Mouse (Mus musculus) brain, embryonic 14.5 days (tissue): ENCODE measurements around the gene Hspbp1. TPM values are rescaled to one million over a fixed set of nuclear protein-coding genes. Genes with fewer than 3 reads are reported as not detected.

ENCODE experiments used
- DNase-seq: peaks from one replicate; pipeline ENCODE4 v3.0.0-alpha.2; 2011; ENCODE audit warnings: low read depth
- CTCF ChIP-seq: fragments of 200-500 bp; IDR thresholded peaks from 2 replicates; pipeline ENCODE4 v1.5.1; 2012; ENCODE audit warnings: inconsistent platforms, mild to moderate bottlenecking, moderate library complexity, borderline replicate concordance; ENCODE audit not compliant: insufficient read depth, insufficient read length; ENCODE audit errors: extremely low read depth
- POLR2A ChIP-seq: fragments of 200-500 bp; IDR thresholded peaks from 2 replicates; pipeline ENCODE4 v1.6.1; 2012; ENCODE audit warnings: mild to moderate bottlenecking, inconsistent platforms, borderline replicate concordance; ENCODE audit not compliant: poor library complexity, insufficient read depth, insufficient read length, severe bottlenecking; ENCODE audit errors: extremely low read depth
- polyA plus RNA-seq: library from polyadenylated mRNA; depleted of rRNA; stranded (reverse); fragments of >200 nt; gene quantifications from 2 replicates; pipeline ENCODE4 v1.2.3, GENCODE M21; 2012

Gene Hspbp1
- polyA plus RNA-seq, 1 experiment = 93.3 TPM

GRCm38 (mm10) chr7:4647291-4647690 lies 37.6 kb downstream of the Hspbp1 start:
- no peak for DNase-seq
- TF ChIP-seq CTCF (no peak), POLR2A (no peak)

- DNase-seq = no peak
- no peak for TF ChIP-seq POLR2A
- TF ChIP-seq CTCF = no peak
Measured at GRCm38 (mm10) chr7:4646806-4647205, 38.1 kb downstream of the Hspbp1 start.

- no peak for DNase-seq
- TF ChIP-seq CTCF = no peak
- TF ChIP-seq POLR2A = no peak
Measured at GRCm38 (mm10) chr7:4643225-4643624, 41.6 kb downstream of the Hspbp1 start.

GRCm38 (mm10) chr7:4641956-4642355 lies 42.9 kb downstream of the Hspbp1 start:
- DNase-seq = no peak
- no peak for TF ChIP-seq POLR2A
- TF ChIP-seq CTCF = no peak

- no peak for DNase-seq
- TF ChIP-seq POLR2A (no peak), CTCF (no peak)
Measured at GRCm38 (mm10) chr7:4641155-4641554, 43.7 kb downstream of the Hspbp1 start.

GRCm38 (mm10) chr7:4636179-4636578 lies 48.7 kb downstream of the Hspbp1 start:
- no peak for DNase-seq
- TF ChIP-seq CTCF = no peak
- no peak for TF ChIP-seq POLR2A

GRCm38 (mm10) chr7:4631031-4631430 lies 53.8 kb downstream of the Hspbp1 start, which contains the start of gene Tmem86b:
Gene Tmem86b (minus strand): TSS chr7:4631422.
- TF ChIP-seq POLR2A = no peak
- TF ChIP-seq CTCF = no peak
- no peak for DNase-seq

GRCm38 (mm10) chr7:4630198-4630597 lies 54.7 kb downstream of the Hspbp1 start:
- no peak for TF ChIP-seq CTCF
- TF ChIP-seq POLR2A = no peak
- no peak for DNase-seq

GRCm38 (mm10) chr7:4629586-4629985 lies 55.3 kb downstream of the Hspbp1 start:
- no peak for DNase-seq
- TF ChIP-seq POLR2A (no peak), CTCF (no peak)

- peak; percentile 4 for DNase-seq
- TF ChIP-seq CTCF (no peak), POLR2A (no peak)
Measured at GRCm38 (mm10) chr7:4625928-4626327, 58.9 kb downstream of the Hspbp1 start.

GRCm38 (mm10) chr7:4624343-4624742 lies 60.5 kb downstream of the Hspbp1 start:
- peak; percentile 17 for DNase-seq
- TF ChIP-seq CTCF (no peak), POLR2A (no peak)

GRCm38 (mm10) chr7:4623544-4624189 lies 61.2 kb downstream of the Hspbp1 start:
- TF ChIP-seq CTCF = peak; percentile 56; the same call in 1 of the 2 replicates
- TF ChIP-seq POLR2A = no peak
- DNase-seq = peak; percentile 69
